Mouse (Mus musculus): ENCODE measurements at regions not wholly inside any gene's neighbourhood (a gene's known extent, or its start where the extent isn't known, plus 50 kb on each side); places are given as distances from the start of the nearest gene placed in this dataset.

DNA sequence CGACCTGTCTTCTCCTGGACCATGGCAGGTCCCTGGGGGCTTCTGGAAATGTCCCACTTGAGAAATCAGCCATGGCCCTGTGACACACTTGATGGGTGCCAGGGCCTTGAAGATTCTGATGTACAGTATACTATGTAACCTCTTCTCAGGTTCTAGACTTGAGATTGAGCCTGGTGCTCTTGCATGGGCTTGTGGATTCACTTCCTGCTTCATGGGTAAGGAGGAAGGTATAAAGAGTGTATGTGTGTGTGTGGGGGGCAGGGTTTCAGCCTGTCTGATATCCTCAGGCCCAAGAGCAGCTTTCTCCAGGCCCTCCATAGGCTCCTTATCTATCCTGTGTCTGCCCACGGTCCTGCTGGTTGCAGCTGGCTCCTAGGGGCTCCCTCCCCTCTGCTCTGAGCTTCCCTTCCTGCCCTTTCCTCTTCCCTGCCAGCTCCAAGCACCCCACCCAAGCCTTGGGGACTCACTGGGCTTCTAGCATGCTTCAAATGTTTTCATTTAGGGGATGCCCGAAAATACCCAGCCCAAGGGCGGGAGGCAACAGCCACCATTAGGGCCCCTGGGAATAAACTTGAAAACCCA, 61.9 kb upstream of the Ccnd1 start:
- TF ChIP-seq CTCF (IDR thresholded peaks at IDR 0.05; ENCODE audit: low read depth) (no peak), EP300 (IDR thresholded peaks at IDR 0.05; ENCODE audit: low read depth) (no peak)

Measured in liver, postnatal 0 days (tissue).